Mouse (Mus musculus) megakaryocyte, embryonic 14.5 days (primary cell): Measurements from ENCODE around the gene Card6.

ENCODE experiments used
- FLI1 ChIP-seq: IDR thresholded peaks from 2 replicates; pipeline ENCODE4 v1.6.1; 2012; ENCODE audit warnings: low read length, inconsistent platforms, mixed read lengths
- GATA1 ChIP-seq: IDR thresholded peaks from 3 replicates; pipeline ENCODE4 v1.6.1; 2012; ENCODE audit warnings: mixed read lengths, low read length, inconsistent platforms, borderline replicate concordance

DNA sequence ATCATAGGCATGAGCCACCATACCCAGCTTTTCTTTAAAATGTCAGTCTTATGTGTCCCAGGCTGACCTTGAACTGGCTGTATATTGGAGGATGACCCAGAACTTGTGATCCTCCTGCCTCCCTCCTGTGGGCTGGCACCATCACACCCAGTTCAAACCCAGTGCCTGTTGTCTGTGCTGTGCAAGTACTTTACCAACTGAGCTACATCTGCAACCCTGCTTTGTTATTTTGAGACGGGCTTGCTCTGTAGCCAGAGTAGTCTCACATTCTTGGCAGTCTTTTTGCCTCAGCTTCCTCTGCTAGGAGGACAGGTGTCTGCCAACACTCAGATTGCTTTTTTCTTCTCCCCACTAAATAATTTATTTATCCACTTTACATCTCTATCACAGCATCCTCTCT, 49.0 kb upstream of the Card6 start:
- TF ChIP-seq GATA1 = no peak
- TF ChIP-seq FLI1 = no peak
